Mouse (Mus musculus): Measurements from ENCODE around the gene Fars2. TPM values are rescaled to one million over a fixed set of nuclear protein-coding genes. Genes with fewer than 3 reads are reported as not detected.

The Fars2 gene
- polyA plus RNA-seq, 1 experiment from 2014 or later = 33.4 TPM

- no peaks in the 10 kb centered on the region for H3K27me3 ChIP-seq
- 76% methylated on average over 1 of the region's 1 CpGs for WGBS
- H3K36me3 ChIP-seq = no peaks in the 10 kb centered on the region
- no peaks in the 10 kb centered on the region for H3K4me1 ChIP-seq
- no peak overlapping the region for H3K27ac ChIP-seq
- H3K4me2 ChIP-seq = no peak overlapping the region
- no peak for ATAC-seq (ENCODE audit: insufficient number of reproducible peaks, low FRiP score, low TSS enrichment, low read depth)
- H3K4me3 ChIP-seq = no peak overlapping the region
- H3K9ac ChIP-seq = no peak overlapping the region
- H3K9me3 ChIP-seq = no peaks in the 10 kb centered on the region
Measured at GRCm38 (mm10) chr13:36242261-36242660, 125.0 kb downstream of the Fars2 start.

- Histone ChIP-seq H3K9ac (no peak overlapping the region), H3K4me3 (no peak overlapping the region), H3K36me3 (no peaks in the 10 kb centered on the region), H3K4me1 (no peaks in the 10 kb centered on the region), H3K4me2 (no peak overlapping the region), H3K27me3 (no peaks in the 10 kb centered on the region), H3K27ac (no peak overlapping the region), H3K9me3 (no peaks in the 10 kb centered on the region)
- ATAC-seq (ENCODE audit: insufficient number of reproducible peaks, low FRiP score, low TSS enrichment, low read depth) = no peak
- 53% methylated on average over 3 of the region's 3 CpGs for WGBS
Measured at GRCm38 (mm10) chr13:36253936-36254335, 136.7 kb downstream of the Fars2 start.

- H3K27ac ChIP-seq = no peak overlapping the region
- no peaks in the 10 kb centered on the region for H3K4me1 ChIP-seq
- WGBS = 85% methylated on average over 5 of the region's 5 CpGs
Measured at GRCm38 (mm10) chr13:36257213-36257612, 140.0 kb downstream of the Fars2 start.

GRCm38 (mm10) chr13:36259754-36260153 is 142.5 kb downstream of the Fars2 start:
- Histone ChIP-seq H3K4me2 (no peak overlapping the region), H3K27me3 (no peaks in the 10 kb centered on the region), H3K4me3 (no peak overlapping the region), H3K9me3 (no peaks in the 10 kb centered on the region), H3K27ac (no peak overlapping the region), H3K36me3 (no peaks in the 10 kb centered on the region; the same call in 1 of the 2 replicates), H3K4me1 (no peaks in the 10 kb centered on the region), H3K9ac (no peak overlapping the region)
- ATAC-seq (ENCODE audit: insufficient number of reproducible peaks, low FRiP score, low TSS enrichment, low read depth) = no peak
- 72% methylated on average over 1 of the region's 1 CpGs for WGBS

More at GRCm38 (mm10) chr13:36257213-36257612, 140.0 kb downstream of the Fars2 start:
- ATAC-seq (ENCODE audit: insufficient number of reproducible peaks, low FRiP score, low TSS enrichment, low read depth) = no peak
- no peaks in the 10 kb centered on the region for H3K27me3 ChIP-seq
- no peak overlapping the region for H3K9ac ChIP-seq
- no peaks in the 10 kb centered on the region for H3K9me3 ChIP-seq
- no peak overlapping the region for H3K4me2 ChIP-seq
- H3K4me3 ChIP-seq = no peak overlapping the region
- H3K36me3 ChIP-seq = no peaks in the 10 kb centered on the region; the same call in 1 of the 2 replicates

- ATAC-seq (ENCODE audit: insufficient number of reproducible peaks, low FRiP score, low TSS enrichment, low read depth) = no peak
- Histone ChIP-seq H3K4me3 (no peak overlapping the region), H3K9ac (no peak overlapping the region), H3K27me3 (no peaks in the 10 kb centered on the region), H3K4me2 (no peak overlapping the region), H3K4me1 (no peaks in the 10 kb centered on the region), H3K36me3 (no peaks in the 10 kb centered on the region; the same call in 1 of the 2 replicates), H3K27ac (no peak overlapping the region), H3K9me3 (no peaks in the 10 kb centered on the region)
- 94% methylated on average over 2 of the region's 2 CpGs for WGBS
Measured at GRCm38 (mm10) chr13:36261299-36261698, 144.1 kb downstream of the Fars2 start.

- 64% methylated on average over 5 of the region's 5 CpGs for WGBS
- Histone ChIP-seq H3K27me3 (no peaks in the 10 kb centered on the region), H3K9ac (no peak overlapping the region), H3K4me3 (no peak overlapping the region), H3K27ac (no peak overlapping the region), H3K4me2 (no peak overlapping the region), H3K4me1 (no peaks in the 10 kb centered on the region), H3K36me3 (no peaks in the 10 kb centered on the region; the same call in 1 of the 2 replicates), H3K9me3 (no peaks in the 10 kb centered on the region)
- ATAC-seq (ENCODE audit: insufficient number of reproducible peaks, low FRiP score, low TSS enrichment, low read depth) = no peak
Measured at GRCm38 (mm10) chr13:36263240-36264095, 146.3 kb downstream of the Fars2 start.

GRCm38 (mm10) chr13:36264391-36264790 is 147.2 kb downstream of the Fars2 start:
- Histone ChIP-seq H3K27me3 (no peaks in the 10 kb centered on the region), H3K27ac (no peak overlapping the region), H3K4me1 (no peaks in the 10 kb centered on the region), H3K4me2 (no peak overlapping the region), H3K36me3 (no peaks in the 10 kb centered on the region; the same call in 1 of the 2 replicates), H3K4me3 (no peak overlapping the region), H3K9ac (no peak overlapping the region), H3K9me3 (no peaks in the 10 kb centered on the region)
- no peak for ATAC-seq (ENCODE audit: insufficient number of reproducible peaks, low FRiP score, low TSS enrichment, low read depth)
- WGBS = 91% methylated on average over 5 of the region's 5 CpGs

GRCm38 (mm10) chr13:36265342-36265744 is 148.1 kb downstream of the Fars2 start:
- Histone ChIP-seq H3K4me3 (no peak overlapping the region), H3K27me3 (no peaks in the 10 kb centered on the region), H3K4me1 (no peaks in the 10 kb centered on the region), H3K36me3 (no peaks in the 10 kb centered on the region), H3K4me2 (no peak overlapping the region), H3K27ac (no peak overlapping the region), H3K9ac (no peak overlapping the region), H3K9me3 (no peaks in the 10 kb centered on the region)
- ATAC-seq (ENCODE audit: insufficient number of reproducible peaks, low FRiP score, low TSS enrichment, low read depth) = no peak
- 64% methylated on average over 3 of the region's 3 CpGs for WGBS

- Histone ChIP-seq H3K4me2 (no peak overlapping the region), H3K4me3 (no peak overlapping the region), H3K36me3 (no peaks in the 10 kb centered on the region), H3K9me3 (no peaks in the 10 kb centered on the region), H3K27me3 (no peaks in the 10 kb centered on the region), H3K4me1 (no peaks in the 10 kb centered on the region), H3K9ac (no peak overlapping the region), H3K27ac (no peak overlapping the region)
- no peak for ATAC-seq (ENCODE audit: insufficient number of reproducible peaks, low FRiP score, low TSS enrichment, low read depth)
- 95% methylated on average over 1 of the region's 1 CpGs for WGBS
Measured at GRCm38 (mm10) chr13:36267399-36267798, 150.2 kb downstream of the Fars2 start.

GRCm38 (mm10) chr13:36270867-36271266 is 153.7 kb downstream of the Fars2 start:
- Histone ChIP-seq H3K4me3 (no peak overlapping the region), H3K36me3 (no peaks in the 10 kb centered on the region), H3K9me3 (no peaks in the 10 kb centered on the region), H3K4me2 (no peak overlapping the region), H3K27me3 (no peaks in the 10 kb centered on the region), H3K4me1 (no peaks in the 10 kb centered on the region), H3K9ac (no peak overlapping the region), H3K27ac (no peak overlapping the region)
- WGBS = 59% methylated on average over 1 of the region's 1 CpGs
- no peak for ATAC-seq (ENCODE audit: insufficient number of reproducible peaks, low FRiP score, low TSS enrichment, low read depth)

GRCm38 (mm10) chr13:36273497-36273896 is 156.3 kb downstream of the Fars2 start:
- Histone ChIP-seq H3K27ac (no peak overlapping the region), H3K36me3 (no peaks in the 10 kb centered on the region), H3K4me3 (no peak overlapping the region), H3K27me3 (no peaks in the 10 kb centered on the region), H3K9me3 (no peaks in the 10 kb centered on the region), H3K4me1 (no peaks in the 10 kb centered on the region), H3K9ac (no peak overlapping the region), H3K4me2 (no peak overlapping the region)
- no peak for ATAC-seq (ENCODE audit: insufficient number of reproducible peaks, low FRiP score, low TSS enrichment, low read depth)
- 83% methylated on average over 2 of the region's 2 CpGs for WGBS

- ATAC-seq (ENCODE audit: insufficient number of reproducible peaks, low FRiP score, low TSS enrichment, low read depth) = no peak
- H3K36me3 ChIP-seq = no peaks in the 10 kb centered on the region
- no peaks in the 10 kb centered on the region for H3K27me3 ChIP-seq
- H3K9ac ChIP-seq = no peak overlapping the region
- no peak overlapping the region for H3K27ac ChIP-seq
- H3K4me1 ChIP-seq = no peaks in the 10 kb centered on the region
- WGBS = 83% methylated on average over 2 of the region's 2 CpGs
- H3K4me3 ChIP-seq = no peak overlapping the region
- no peak overlapping the region for H3K4me2 ChIP-seq
- no peaks in the 10 kb centered on the region for H3K9me3 ChIP-seq
Measured at GRCm38 (mm10) chr13:36276194-36276593, 159.0 kb downstream of the Fars2 start.
